Mouse (Mus musculus) liver, postnatal 0 days (tissue): ENCODE results near the gene Prtn3. TPM values are rescaled to one million over a fixed set of nuclear protein-coding genes. Genes with fewer than 3 reads are reported as not detected.

Source experiments
- ATAC-seq: fragments of 200-750 bp; cut with Nextera tagmentation; 2 replicates; pipeline ENCODE4 v1.8.0; 2017; ENCODE audit warnings: mild to moderate bottlenecking, moderate library complexity
- DNase-seq: peaks from one replicate; pipeline ENCODE4 v3.0.0-alpha.2; 2016
- H3K27ac ChIP-seq: fragments of 300-500 bp; sonication (generic); 2 replicates; pipeline ENCODE4 v1.5.1; 2014; ENCODE audit warnings: antibody characterized with exemption, moderate library complexity, mild to moderate bottlenecking, low read depth
- H3K27me3 ChIP-seq: fragments of 300-500 bp; sonication (generic); 2 replicates; pipeline ENCODE4 v1.6.1; 2014; ENCODE audit warnings: low read length, control low read depth, mixed read lengths; ENCODE audit not compliant: insufficient read depth
- H3K36me3 ChIP-seq: fragments of 300-500 bp; sonication (generic); replicated peaks from 2 replicates; pipeline ENCODE4 v1.6.1; 2014; ENCODE audit warnings: mild to moderate bottlenecking, control low read depth, low read length, moderate library complexity, mixed read lengths; ENCODE audit not compliant: insufficient read depth
- H3K4me1 ChIP-seq: fragments of 300-500 bp; sonication (generic); 2 replicates; pipeline ENCODE4 v1.6.1; 2014; ENCODE audit warnings: antibody characterized with exemption, mild to moderate bottlenecking, control low read depth; ENCODE audit not compliant: insufficient read depth
- H3K4me2 ChIP-seq: fragments of 300-500 bp; sonication (generic); 2 replicates; pipeline ENCODE4 v1.6.1; 2014; ENCODE audit warnings: low read depth, mild to moderate bottlenecking, low read length, moderate library complexity, mixed read lengths
- H3K4me3 ChIP-seq: fragments of 300-500 bp; sonication (generic); 2 replicates; pipeline ENCODE4 v1.5.1; 2014; ENCODE audit warnings: low read depth, low read length
- H3K9ac ChIP-seq: fragments of 300-500 bp; sonication (generic); replicated peaks from 2 replicates; pipeline ENCODE4 v1.6.1; 2014; ENCODE audit warnings: mild to moderate bottlenecking, moderate library complexity
- H3K9me3 ChIP-seq: fragments of 300-500 bp; sonication (generic); 2 replicates; pipeline ENCODE4 v1.6.1; 2016; ENCODE audit warnings: mild to moderate bottlenecking, control low read depth, low read length, mixed read lengths
- CTCF ChIP-seq: sonication (generic); IDR thresholded peaks from 2 replicates; pipeline ENCODE4 v1.5.1; 2016; ENCODE audit warnings: antibody characterized with exemption, low read depth
- EP300 ChIP-seq: IDR thresholded peaks from 2 replicates; pipeline ENCODE4 v1.6.1; 2016; ENCODE audit warnings: antibody characterized with exemption, low read depth, mild to moderate bottlenecking
- WGBS: fragments of 180-500 bp; shearing (Covaris S2); extraction: QIAGEN DNeasy Blood & Tissue Kit; methylation state at CpG from one replicate; pipeline ENCODE4 v1.1.7; 2014; ENCODE audit not compliant: insufficient replicate concordance; 5-methylcytosine and 5-hydroxymethylcytosine counted together
- polyA plus RNA-seq: library from polyadenylated mRNA; unstranded; fragments of >200 nt; fragmentation: Nextera tagmentation; extraction: Ambion mirVana; gene quantifications from 2 replicates; pipeline ENCODE4 v1.2.1, GENCODE M21; 2015

Gene Prtn3
- polyA plus RNA-seq, 1 experiment from 2014 or later, result 123 TPM

GRCm38 (mm10) chr10:79920056-79920890, 46.0 kb downstream of the Prtn3 start:
- peaks cover 46% of the 10 kb centered on the region for H3K4me1 ChIP-seq
- ATAC-seq (no peak), DNase-seq (no peak)
- H3K9me3 ChIP-seq, result no peaks in the 10 kb centered on the region
- no peak overlapping the region for H3K27ac ChIP-seq
- H3K4me3 ChIP-seq, result 0 out of 2 replicates have a peak overlapping the region, but pooled peaks have one; percentile 10
- TF ChIP-seq EP300 (no peak), CTCF (no peak)
- 26% methylated on average over 26 of the region's 26 CpGs for WGBS
- no peaks in the 10 kb centered on the region for H3K36me3 ChIP-seq
- H3K4me2 ChIP-seq, result no peak overlapping the region
- H3K9ac ChIP-seq, result no peak overlapping the region
- peaks cover 56% of the 10 kb centered on the region for H3K27me3 ChIP-seq

DNA sequence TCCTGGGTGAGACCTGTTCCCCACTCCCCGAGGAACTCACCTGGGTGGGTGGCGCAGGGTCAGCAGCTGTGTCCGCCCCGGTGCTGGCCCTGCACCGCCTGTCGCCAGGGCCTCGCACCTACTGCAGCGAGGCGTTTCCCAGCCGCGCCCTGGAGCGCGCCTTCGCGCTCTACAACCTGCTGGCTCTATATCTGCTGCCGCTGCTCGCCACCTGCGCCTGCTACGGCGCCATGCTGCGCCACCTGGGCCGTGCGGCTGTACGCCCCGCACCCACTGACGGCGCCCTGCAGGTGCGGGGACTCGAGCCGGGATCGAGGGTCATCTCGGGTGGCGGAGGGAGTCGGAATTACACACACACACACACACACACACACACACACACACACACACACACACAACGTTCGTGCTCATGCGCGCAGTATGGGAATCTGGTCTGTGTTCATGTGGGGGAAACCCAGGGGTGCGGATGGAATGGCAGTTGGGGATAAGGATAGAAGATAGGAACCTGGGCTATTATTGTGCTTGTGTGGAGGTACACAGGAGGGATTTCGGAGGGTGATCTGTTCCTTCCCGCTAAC, 46.8 kb downstream of the Prtn3 start, which contains the start of gene R3hdm4:
Gene R3hdm4 (minus strand): TSS at position 251 of the 578 bp plus-strand sequence.
- H3K27ac ChIP-seq, result no peak within 1 kb of the TSS
- no peak for ATAC-seq
- H3K9ac ChIP-seq, result no peak within 1 kb of the TSS
- H3K27me3 ChIP-seq, result peaks cover 56% of the 10 kb centered on the region
- no peak for TF ChIP-seq EP300
- no peak for TF ChIP-seq CTCF
- H3K4me1 ChIP-seq, result peaks cover 46% of the 10 kb centered on the region
- peak within 1 kb of the TSS; percentile 50 for H3K4me2 ChIP-seq
- no peaks in the 10 kb centered on the region for H3K9me3 ChIP-seq
- 12% methylated on average over 31 of the region's 41 CpGs for WGBS
- DNase-seq, result no peak
- no peaks in the 10 kb centered on the region for H3K36me3 ChIP-seq
- H3K4me3 ChIP-seq, result 0 out of 2 replicates have a peak within 1 kb of the TSS, but pooled peaks have one; percentile 19

- no peaks in the 10 kb centered on the region for H3K36me3 ChIP-seq
- H3K4me2 ChIP-seq, result peak overlapping the region; percentile 50
- 8% methylated on average over 34 of the region's 34 CpGs for WGBS
- H3K9ac ChIP-seq, result no peak overlapping the region
- ATAC-seq (no peak), DNase-seq (no peak)
- no peak overlapping the region for H3K27ac ChIP-seq
- 0 out of 2 replicates have a peak overlapping the region, but pooled peaks have one; percentile 19 for H3K4me3 ChIP-seq
- no peaks in the 10 kb centered on the region for H3K9me3 ChIP-seq
- peaks cover 56% of the 10 kb centered on the region for H3K27me3 ChIP-seq
- TF ChIP-seq EP300 (no peak), CTCF (no peak)
- H3K4me1 ChIP-seq, result peaks cover 48% of the 10 kb centered on the region
These were observed 47.3 kb downstream of the Prtn3 start for GRCm38 (mm10) chr10:79921572-79921971.

GRCm38 (mm10) chr10:79924998-79925784, 50.9 kb downstream of the Prtn3 start:
- Histone ChIP-seq H3K4me2 (peak overlapping the region; percentile 97), H3K4me1 (peaks cover 42% of the 10 kb centered on the region), H3K36me3 (no peaks in the 10 kb centered on the region), H3K27ac (no peak overlapping the region), H3K27me3 (peaks cover 27% of the 10 kb centered on the region), H3K9me3 (no peaks in the 10 kb centered on the region), H3K4me3 (no peak overlapping the region), H3K9ac (no peak overlapping the region)
- TF ChIP-seq CTCF (peak; percentile 100), EP300 (peak; percentile 51; the same call in 1 of the 2 replicates)
- DNase-seq (peak; percentile 94), ATAC-seq (peak; percentile 11; the same call in 1 of the 2 replicates)
- WGBS, result 17% methylated on average over 29 of the region's 29 CpGs

GRCm38 (mm10) chr10:79925785-79926490, 51.7 kb downstream of the Prtn3 start:
- ATAC-seq (no peak), DNase-seq (peak; percentile 39)
- TF ChIP-seq EP300 (no peak), CTCF (no peak)
- no peaks in the 10 kb centered on the region for H3K9me3 ChIP-seq
- 10% methylated on average over 14 of the region's 15 CpGs for WGBS
- peak overlapping the region; percentile 97 for H3K4me2 ChIP-seq
- peak overlapping the region; percentile 85 for H3K9ac ChIP-seq
- H3K36me3 ChIP-seq, result peaks cover under 1% of the 10 kb centered on the region; the same call in 1 of the 2 replicates
- H3K4me3 ChIP-seq, result peak overlapping the region; percentile 86
- H3K27me3 ChIP-seq, result peaks cover 20% of the 10 kb centered on the region
- H3K4me1 ChIP-seq, result peaks cover 35% of the 10 kb centered on the region
- H3K27ac ChIP-seq, result peak overlapping the region; percentile 95
